Mouse (Mus musculus) hindbrain, embryonic 15.5 days (tissue): ENCODE results near the gene Hist1h1c. TPM values are rescaled to one million over a fixed set of nuclear protein-coding genes. Genes with fewer than 3 reads are reported as not detected.
A peak's percentile ranks its signal among the peaks of the same experiment; 100 is the strongest.
"Not testable (repeated sequence)": the region's sequence is repeated elsewhere in the genome, so short reads cannot be mapped to it uniquely, and the experiment has no call there.

Source experiments
- ATAC-seq: fragments of 200-750 bp; cut with Nextera tagmentation; 2 replicates; pipeline ENCODE4 v1.8.0; 2017; ENCODE audit warnings: low read depth, moderate number of reproducible peaks, moderate TSS enrichment; ENCODE audit not compliant: low FRiP score
- H3K27ac ChIP-seq: fragments of 300-500 bp; sonication (generic); replicated peaks from 2 replicates; pipeline ENCODE4 v1.5.1; 2015; ENCODE audit warnings: mild to moderate bottlenecking, inconsistent platforms
- H3K27me3 ChIP-seq: fragments of 300-500 bp; sonication (generic); 2 replicates; pipeline ENCODE4 v1.6.1; 2015; ENCODE audit warnings: control low read depth, inconsistent platforms
- H3K36me3 ChIP-seq: fragments of 300-500 bp; sonication (generic); 2 replicates; pipeline ENCODE4 v1.6.1; 2015; ENCODE audit warnings: control low read depth, inconsistent platforms
- H3K4me1 ChIP-seq: fragments of 300-500 bp; sonication (generic); replicated peaks from 2 replicates; pipeline ENCODE4 v1.6.1; 2015; ENCODE audit warnings: control low read depth, inconsistent platforms
- H3K4me2 ChIP-seq: fragments of 300-500 bp; sonication (generic); 2 replicates; pipeline ENCODE4 v1.6.1; 2015; ENCODE audit warnings: moderate library complexity, mild to moderate bottlenecking, inconsistent platforms
- H3K4me3 ChIP-seq: fragments of 300-500 bp; sonication (generic); 2 replicates; pipeline ENCODE4 v1.5.1; 2015; ENCODE audit warnings: mild to moderate bottlenecking, inconsistent platforms
- H3K9ac ChIP-seq: fragments of 300-500 bp; sonication (generic); 2 replicates; pipeline ENCODE4 v1.6.1; 2015; ENCODE audit warnings: inconsistent platforms
- H3K9me3 ChIP-seq: fragments of 300-500 bp; sonication (generic); 2 replicates; pipeline ENCODE4 v1.6.1; 2016; ENCODE audit warnings: control low read depth, inconsistent platforms
- WGBS: fragments of 180-500 bp; shearing (Covaris S2); methylation state at CpG from one replicate; pipeline ENCODE4 v1.1.7; 2015; 5-methylcytosine and 5-hydroxymethylcytosine counted together
- polyA plus RNA-seq: library from polyadenylated mRNA; unstranded; fragments of >200 nt; fragmentation: Nextera tagmentation; extraction: Ambion mirVana; gene quantifications from 2 replicates; pipeline ENCODE4 v1.2.1, GENCODE M21; 2015

The Hist1h1c gene
- polyA plus RNA-seq, 1 experiment from 2014 or later = 7.7 TPM

GRCm38 (mm10) chr13:23702220-23702619, 36.4 kb upstream of the Hist1h1c start:
- no peak overlapping the region for H3K4me3 ChIP-seq
- H3K27me3 ChIP-seq = no peaks in the 10 kb centered on the region
- no peak overlapping the region for H3K27ac ChIP-seq
- H3K4me1 ChIP-seq = peaks cover 12% of the 10 kb centered on the region
- no peak overlapping the region for H3K4me2 ChIP-seq
- no peak overlapping the region for H3K9ac ChIP-seq
- WGBS = 83% methylated on average over 4 of the region's 4 CpGs
- no peak for ATAC-seq
- no peaks in the 10 kb centered on the region for H3K9me3 ChIP-seq
- no peaks in the 10 kb centered on the region for H3K36me3 ChIP-seq

- not testable (repeated sequence) for H3K4me2 ChIP-seq, H3K4me3 ChIP-seq, H3K4me1 ChIP-seq, H3K9me3 ChIP-seq, H3K36me3 ChIP-seq, H3K9ac ChIP-seq, H3K27ac ChIP-seq, ATAC-seq, H3K27me3 ChIP-seq
- 90% methylated on average over 2 of the region's 2 CpGs for WGBS
Observed at GRCm38 (mm10) chr13:23702801-23703200, 35.8 kb upstream of the Hist1h1c start.

DNA sequence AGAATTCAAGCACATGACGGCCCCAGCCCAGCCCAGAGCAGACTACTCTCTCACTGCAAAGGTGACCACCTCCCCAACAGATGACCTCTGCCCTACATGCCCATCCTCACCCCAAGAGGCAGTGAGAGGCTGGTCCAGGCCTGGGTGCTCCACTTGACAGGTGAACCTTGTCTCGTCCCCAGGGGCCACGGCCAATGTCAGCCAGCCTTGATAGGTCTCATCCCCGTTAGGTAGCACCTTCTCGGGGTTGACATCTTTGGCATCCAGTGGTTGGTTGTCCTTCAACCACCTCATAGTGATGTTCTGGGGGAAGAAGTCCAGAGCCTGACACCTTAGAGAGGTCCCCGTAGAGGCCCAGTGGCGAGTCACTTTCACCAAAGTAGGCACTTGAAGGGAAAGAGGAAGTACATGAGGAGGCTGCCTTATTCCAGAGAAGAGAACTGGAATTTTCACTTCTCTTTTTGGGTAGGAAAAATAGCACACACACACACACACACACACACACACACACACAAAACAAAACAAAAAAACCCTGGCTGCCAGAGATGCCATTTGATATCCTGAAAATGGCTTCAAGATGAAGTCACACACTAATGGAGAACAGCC, 32.8 kb upstream of the Hist1h1c start:
- Histone ChIP-seq H3K4me2 (no peak overlapping the region), H3K9me3 (no peaks in the 10 kb centered on the region), H3K27ac (no peak overlapping the region), H3K4me3 (no peak overlapping the region), H3K36me3 (no peaks in the 10 kb centered on the region), H3K9ac (no peak overlapping the region), H3K27me3 (no peaks in the 10 kb centered on the region), H3K4me1 (peaks cover 8% of the 10 kb centered on the region)
- no peak for ATAC-seq
- WGBS = 96% methylated on average over 7 of the region's 7 CpGs

DNA sequence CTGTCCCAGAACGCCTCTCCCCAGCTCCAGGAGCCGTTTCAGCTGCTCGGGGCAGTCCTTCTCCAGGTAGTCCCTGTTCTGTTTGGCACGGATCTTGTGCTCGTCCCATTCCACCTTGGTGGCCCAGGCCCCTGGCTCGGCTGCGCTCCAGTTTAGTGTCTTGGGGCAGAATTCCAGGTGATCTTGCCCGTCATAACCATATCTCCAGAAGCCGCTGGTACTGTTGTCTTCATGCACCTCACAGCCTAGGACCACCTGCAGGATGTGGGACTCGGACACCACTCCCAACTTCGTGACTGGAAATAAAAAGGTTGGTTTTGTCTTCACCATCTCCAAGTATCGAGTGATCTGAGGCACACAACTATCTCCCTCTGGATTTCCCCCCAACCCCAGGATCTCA, 31.8 kb upstream of the Hist1h1c start:
- no peak for ATAC-seq
- H3K36me3 ChIP-seq = no peaks in the 10 kb centered on the region
- no peaks in the 10 kb centered on the region for H3K9me3 ChIP-seq
- peaks cover 8% of the 10 kb centered on the region for H3K4me1 ChIP-seq
- no peaks in the 10 kb centered on the region for H3K27me3 ChIP-seq
- 92% methylated on average over 12 of the region's 12 CpGs for WGBS
- H3K9ac ChIP-seq = no peak overlapping the region
- H3K4me3 ChIP-seq = no peak overlapping the region
- H3K4me2 ChIP-seq = no peak overlapping the region
- no peak overlapping the region for H3K27ac ChIP-seq

DNA sequence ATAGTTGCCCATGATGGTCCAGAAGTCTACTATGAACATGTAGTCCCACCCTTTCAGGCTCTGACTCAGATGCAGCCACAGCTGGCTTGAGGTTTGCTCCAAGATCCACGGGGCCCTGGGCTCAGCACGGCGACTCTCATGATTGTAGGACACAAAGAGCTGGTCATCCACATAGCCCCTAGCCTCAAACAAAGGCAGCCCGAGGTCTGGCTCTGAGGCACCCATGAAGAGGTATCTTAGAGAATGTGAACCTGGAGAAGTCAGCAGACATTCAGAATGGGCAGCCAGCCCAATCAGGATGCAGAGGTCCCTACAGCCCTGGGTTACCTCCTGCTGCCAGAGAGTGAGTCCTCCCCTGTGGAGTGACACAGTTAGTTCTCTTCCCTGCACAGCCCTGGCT, 30.6 kb upstream of the Hist1h1c start:
- ATAC-seq = no peak
- no peak overlapping the region for H3K27ac ChIP-seq
- no peak overlapping the region for H3K4me2 ChIP-seq
- no peak overlapping the region for H3K4me3 ChIP-seq
- WGBS = 77% methylated on average over 4 of the region's 4 CpGs
- H3K36me3 ChIP-seq = no peaks in the 10 kb centered on the region
- H3K27me3 ChIP-seq = no peaks in the 10 kb centered on the region
- H3K9ac ChIP-seq = no peak overlapping the region
- no peaks in the 10 kb centered on the region for H3K9me3 ChIP-seq
- peaks cover 8% of the 10 kb centered on the region for H3K4me1 ChIP-seq

DNA sequence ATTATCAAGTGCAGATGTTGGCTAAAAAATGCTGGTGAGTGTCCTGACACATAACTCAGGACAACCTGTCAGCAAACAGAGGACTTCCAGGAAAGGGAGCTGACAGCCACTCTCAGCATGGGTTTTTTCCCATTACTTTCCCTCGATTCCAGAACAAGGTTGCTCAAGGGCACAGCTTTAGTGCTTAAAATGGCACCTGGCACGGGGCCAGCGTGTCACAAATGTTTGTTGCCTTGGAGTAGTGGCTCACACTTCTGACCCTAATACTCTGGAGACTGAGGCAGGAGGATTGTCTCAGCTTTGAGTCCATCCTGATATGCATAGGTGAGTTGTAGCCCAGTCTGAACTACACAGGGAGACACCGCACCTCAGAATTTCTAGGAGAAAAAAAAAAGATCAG, 30.0 kb upstream of the Hist1h1c start:
- H3K4me1 ChIP-seq = peaks cover 8% of the 10 kb centered on the region
- no peak overlapping the region for H3K9ac ChIP-seq
- no peak overlapping the region for H3K4me2 ChIP-seq
- no peak overlapping the region for H3K4me3 ChIP-seq
- 81% methylated on average over 4 of the region's 4 CpGs for WGBS
- no peak overlapping the region for H3K27ac ChIP-seq
- ATAC-seq = no peak
- H3K36me3 ChIP-seq = no peaks in the 10 kb centered on the region
- H3K27me3 ChIP-seq = no peaks in the 10 kb centered on the region
- no peaks in the 10 kb centered on the region for H3K9me3 ChIP-seq

GRCm38 (mm10) chr13:23709714-23710373, 28.8 kb upstream of the Hist1h1c start:
- no peaks in the 10 kb centered on the region for H3K36me3 ChIP-seq
- peak overlapping the region; percentile 28 for H3K4me3 ChIP-seq
- WGBS = 9% methylated on average over 15 of the region's 15 CpGs
- no peaks in the 10 kb centered on the region for H3K9me3 ChIP-seq
- ATAC-seq = no peak
- H3K4me1 ChIP-seq = peaks cover 8% of the 10 kb centered on the region
- peak overlapping the region; percentile 54 for H3K4me2 ChIP-seq
- H3K27me3 ChIP-seq = no peaks in the 10 kb centered on the region
- H3K27ac ChIP-seq = peak overlapping the region; percentile 0; the same call in 1 of the 2 replicates
- H3K9ac ChIP-seq = peak overlapping the region; percentile 21; the same call in 1 of the 2 replicates

DNA sequence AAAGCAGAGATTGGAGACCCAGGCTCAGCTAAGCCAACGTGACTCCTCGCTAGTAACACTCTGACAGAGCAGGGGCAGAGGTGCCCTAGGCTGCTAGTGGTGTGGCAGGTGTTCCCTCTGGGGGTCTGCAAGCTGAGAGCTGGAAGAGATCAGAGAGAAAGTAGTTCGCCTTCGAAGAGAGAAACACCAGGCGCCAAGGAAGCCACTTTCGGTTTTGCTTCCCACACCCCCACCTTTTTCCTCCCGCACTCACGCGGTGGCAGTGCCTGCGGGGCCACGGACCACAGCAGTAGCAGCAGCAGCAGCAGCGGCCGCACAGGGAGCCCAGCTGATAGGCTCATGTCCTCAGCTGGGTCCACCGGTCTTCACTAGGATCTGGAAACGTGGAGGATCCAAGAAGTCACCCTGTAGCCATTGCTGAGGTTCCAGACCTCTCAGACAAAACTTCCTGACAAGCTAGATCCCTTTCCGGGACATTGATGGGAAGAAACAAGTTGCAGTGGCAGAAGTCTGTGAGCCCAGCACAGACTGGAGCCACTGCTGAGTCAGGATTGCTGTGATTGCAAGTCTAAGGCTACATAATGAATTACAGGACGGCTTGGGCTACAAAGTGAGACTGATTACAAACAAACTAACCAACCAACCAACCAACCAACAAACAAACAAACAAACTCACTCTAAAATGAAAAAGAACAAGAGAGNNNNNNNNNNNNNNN, 28.1 kb upstream of the Hist1h1c start, which contains the start of gene Hfe:
Gene Hfe (minus strand): TSS at position 481 of the 716 bp plus-strand sequence.
- Histone ChIP-seq H3K9me3 (no peaks in the 10 kb centered on the region), H3K36me3 (no peaks in the 10 kb centered on the region), H3K4me2 (peak within 1 kb of the TSS; percentile 54), H3K4me1 (peaks cover 8% of the 10 kb centered on the region), H3K27ac (peak within 1 kb of the TSS; percentile 0; the same call in 1 of the 2 replicates), H3K9ac (peak within 1 kb of the TSS; percentile 21; the same call in 1 of the 2 replicates), H3K27me3 (no peaks in the 10 kb centered on the region), H3K4me3 (peak within 1 kb of the TSS; percentile 28)
- 3% methylated on average over 17 of the region's 17 CpGs for WGBS
- ATAC-seq = peak; percentile 72; the same call in 1 of the 2 replicates

DNA sequence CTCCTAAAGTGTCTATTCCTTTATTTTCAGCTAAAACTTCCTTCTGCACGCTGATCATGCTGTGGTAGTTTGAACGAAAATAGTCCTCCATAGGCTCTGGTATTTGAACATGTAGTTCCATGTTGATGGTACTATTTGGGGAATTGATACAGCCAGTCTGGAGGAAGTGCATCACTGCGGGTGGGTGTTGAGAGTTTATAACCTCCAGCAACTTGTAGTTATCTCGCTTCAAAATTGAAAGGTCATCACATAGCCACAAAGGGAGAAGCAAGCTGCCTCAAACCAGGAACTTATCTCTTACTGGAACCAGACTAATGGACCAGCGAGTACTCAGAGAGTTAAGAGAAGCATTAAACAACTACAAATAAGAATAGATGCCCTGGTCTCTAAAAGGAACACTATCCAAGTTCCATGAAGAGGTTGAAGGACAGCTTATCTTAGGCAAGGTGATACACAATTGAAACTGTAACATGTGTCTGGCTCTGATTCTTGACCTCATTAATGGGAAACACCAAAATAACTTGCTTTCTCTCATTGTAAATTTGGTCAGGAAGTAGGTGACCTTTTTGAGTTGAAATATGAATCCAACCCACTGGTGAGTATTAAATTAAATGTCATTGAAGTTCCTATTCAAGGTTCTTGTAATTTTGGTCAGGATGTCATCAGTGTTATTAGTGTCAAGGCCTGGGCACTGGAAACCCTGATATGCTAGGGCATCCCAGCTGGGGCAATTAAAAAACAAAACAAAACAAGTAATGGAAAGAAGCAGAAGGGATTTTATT, 22.2 kb upstream of the Hist1h1c start:
- no peaks in the 10 kb centered on the region for H3K9me3 ChIP-seq
- no peak overlapping the region for H3K27ac ChIP-seq
- no peaks in the 10 kb centered on the region for H3K36me3 ChIP-seq
- no peaks in the 10 kb centered on the region for H3K27me3 ChIP-seq
- ATAC-seq = no peak
- H3K9ac ChIP-seq = no peak overlapping the region
- H3K4me2 ChIP-seq = no peak overlapping the region
- no peaks in the 10 kb centered on the region for H3K4me1 ChIP-seq
- 88% methylated on average over 5 of the region's 5 CpGs for WGBS
- no peak overlapping the region for H3K4me3 ChIP-seq

DNA sequence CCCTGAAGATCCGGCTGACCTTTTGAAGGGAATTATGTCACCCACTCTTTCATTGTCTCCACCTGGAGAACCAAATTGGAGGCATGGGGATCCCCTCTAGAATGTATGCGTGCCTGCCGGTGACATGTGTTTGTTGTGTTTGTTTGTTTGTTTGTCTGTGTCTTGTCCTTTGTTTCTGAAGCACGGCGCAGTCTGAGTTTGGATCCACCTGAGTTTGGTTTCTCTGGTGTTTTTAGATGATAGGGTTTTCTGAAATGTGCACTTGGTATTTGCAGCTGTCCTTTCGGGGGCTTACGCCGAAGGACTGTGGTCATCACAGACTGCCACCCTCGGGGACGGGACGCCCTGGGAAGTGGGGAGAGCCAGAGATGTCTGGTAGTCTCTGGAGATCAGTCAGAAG, 21.4 kb upstream of the Hist1h1c start:
- ATAC-seq = no peak

DNA sequence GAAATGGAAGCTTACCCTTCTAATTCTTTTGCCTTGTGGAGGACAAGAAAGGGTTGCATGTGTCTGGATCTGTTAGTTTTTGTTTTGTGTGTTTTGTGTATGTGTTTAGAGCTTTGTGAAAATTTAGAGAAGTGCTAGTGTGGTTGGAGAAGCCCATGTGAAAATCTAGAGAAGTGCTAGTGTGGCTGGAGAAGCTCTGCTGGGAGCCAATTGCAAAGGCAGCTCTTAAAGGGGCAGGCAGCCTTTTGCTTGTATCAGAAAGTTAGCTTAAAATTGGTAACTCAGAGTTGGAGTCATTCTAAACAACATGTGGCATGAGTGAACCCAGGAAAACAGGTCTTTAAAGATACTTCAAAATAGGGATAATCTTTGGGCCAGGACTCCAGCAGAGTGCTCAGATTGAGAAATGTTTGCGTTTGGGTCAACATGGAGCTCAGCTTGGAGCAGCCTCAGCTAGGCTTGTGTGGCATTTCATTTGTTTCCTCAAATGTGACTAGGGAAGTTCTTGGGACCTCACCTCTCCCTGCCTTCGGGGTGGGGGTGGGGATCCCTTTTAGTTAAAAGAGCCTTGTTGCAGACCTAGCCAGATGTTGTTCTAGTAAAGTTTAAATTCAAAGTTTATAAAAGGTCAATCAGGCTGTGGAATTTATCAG, 20.9 kb upstream of the Hist1h1c start:
- H3K27me3 ChIP-seq, H3K27ac ChIP-seq, H3K36me3 ChIP-seq, H3K4me2 ChIP-seq, H3K9me3 ChIP-seq, H3K4me1 ChIP-seq, ATAC-seq, H3K9ac ChIP-seq, H3K4me3 ChIP-seq: not testable (repeated sequence)
- WGBS = 18% methylated on average over 2 of the region's 2 CpGs

More for the DNA sequence above, 21.4 kb upstream of the Hist1h1c start:
- H3K9ac ChIP-seq = no peak overlapping the region
- H3K4me1 ChIP-seq = no peaks in the 10 kb centered on the region
- no peak overlapping the region for H3K4me2 ChIP-seq
- WGBS = 57% methylated on average over 11 of the region's 11 CpGs
- H3K4me3 ChIP-seq = no peak overlapping the region
- no peaks in the 10 kb centered on the region for H3K9me3 ChIP-seq
- no peaks in the 10 kb centered on the region for H3K36me3 ChIP-seq
- H3K27me3 ChIP-seq = no peaks in the 10 kb centered on the region
- no peak overlapping the region for H3K27ac ChIP-seq
